Mouse (Mus musculus): ENCODE data around the gene Map3k5. TPM values are rescaled to one million over a fixed set of nuclear protein-coding genes. Genes with fewer than 3 reads are reported as not detected.
"Not testable (repeated sequence)": the region's sequence is repeated elsewhere in the genome, so short reads cannot be mapped to it uniquely, and the experiment has no call there.

Map3k5 gene
- polyA plus RNA-seq, 1 experiment from 2014 or later: 1.9 TPM

GRCm38 (mm10) chr10:19968445-19968844 is 34.2 kb downstream of the Map3k5 start:
- H3K36me3 ChIP-seq (ENCODE audit: control insufficient read depth, insufficient read depth, low read length): no peaks in the 10 kb centered on the region
- 87% methylated on average over 8 of the region's 8 CpGs for WGBS
- H3K4me2 ChIP-seq (ENCODE audit: low read depth, low read length): no peak overlapping the region
- H3K9ac ChIP-seq (replicated peaks; ENCODE audit: low read depth, low read length): no peak overlapping the region
- H3K27me3 ChIP-seq (ENCODE audit: control insufficient read depth, insufficient read depth, low read length): no peaks in the 10 kb centered on the region
- H3K4me1 ChIP-seq (ENCODE audit: control insufficient read depth, insufficient read depth, low read length): no peaks in the 10 kb centered on the region
- ATAC-seq (ENCODE audit: low read depth): no peak
- no peaks in the 10 kb centered on the region for H3K9me3 ChIP-seq (ENCODE audit: control insufficient read depth, low read length)
- no peak overlapping the region for H3K4me3 ChIP-seq (ENCODE audit: low read depth, low read length)
- no peak overlapping the region for H3K27ac ChIP-seq (ENCODE audit: low read depth, low read length)

GRCm38 (mm10) chr10:19969831-19970460 is 35.7 kb downstream of the Map3k5 start:
- Histone ChIP-seq H3K4me3 (ENCODE audit: low read depth, low read length) (no peak overlapping the region), H3K4me2 (ENCODE audit: low read depth, low read length) (no peak overlapping the region), H3K9ac (replicated peaks; ENCODE audit: low read depth, low read length) (no peak overlapping the region), H3K27me3 (ENCODE audit: control insufficient read depth, insufficient read depth, low read length) (no peaks in the 10 kb centered on the region), H3K27ac (ENCODE audit: low read depth, low read length) (no peak overlapping the region), H3K4me1 (ENCODE audit: control insufficient read depth, insufficient read depth, low read length) (no peaks in the 10 kb centered on the region), H3K9me3 (ENCODE audit: control insufficient read depth, low read length) (no peaks in the 10 kb centered on the region), H3K36me3 (ENCODE audit: control insufficient read depth, insufficient read depth, low read length) (no peaks in the 10 kb centered on the region)
- ATAC-seq (ENCODE audit: low read depth): no peak
- 81% methylated on average over 14 of the region's 14 CpGs for WGBS

GRCm38 (mm10) chr10:19971491-19971890 is 37.2 kb downstream of the Map3k5 start:
- H3K9me3 ChIP-seq (ENCODE audit: control insufficient read depth, low read length); H3K36me3 ChIP-seq (ENCODE audit: control insufficient read depth, insufficient read depth, low read length); H3K4me2 ChIP-seq (ENCODE audit: low read depth, low read length); H3K9ac ChIP-seq (replicated peaks; ENCODE audit: low read depth, low read length); ATAC-seq (ENCODE audit: low read depth); H3K27me3 ChIP-seq (ENCODE audit: control insufficient read depth, insufficient read depth, low read length); H3K27ac ChIP-seq (ENCODE audit: low read depth, low read length); H3K4me1 ChIP-seq (ENCODE audit: control insufficient read depth, insufficient read depth, low read length); H3K4me3 ChIP-seq (ENCODE audit: low read depth, low read length): not testable (repeated sequence)
- WGBS: 82% methylated on average over 6 of the region's 7 CpGs

GRCm38 (mm10) chr10:19973321-19974108 is 39.2 kb downstream of the Map3k5 start:
- Histone ChIP-seq H3K9ac (replicated peaks; ENCODE audit: low read depth, low read length) (no peak overlapping the region), H3K4me2 (ENCODE audit: low read depth, low read length) (no peak overlapping the region), H3K4me3 (ENCODE audit: low read depth, low read length) (no peak overlapping the region), H3K36me3 (ENCODE audit: control insufficient read depth, insufficient read depth, low read length) (no peaks in the 10 kb centered on the region), H3K27ac (ENCODE audit: low read depth, low read length) (no peak overlapping the region), H3K27me3 (ENCODE audit: control insufficient read depth, insufficient read depth, low read length) (no peaks in the 10 kb centered on the region), H3K4me1 (ENCODE audit: control insufficient read depth, insufficient read depth, low read length) (no peaks in the 10 kb centered on the region), H3K9me3 (ENCODE audit: control insufficient read depth, low read length) (no peaks in the 10 kb centered on the region)
- WGBS: 90% methylated on average over 12 of the region's 12 CpGs
- no peak for ATAC-seq (ENCODE audit: low read depth)

- Histone ChIP-seq H3K4me2 (ENCODE audit: low read depth, low read length) (no peak overlapping the region), H3K9me3 (ENCODE audit: control insufficient read depth, low read length) (no peaks in the 10 kb centered on the region), H3K27ac (ENCODE audit: low read depth, low read length) (no peak overlapping the region), H3K36me3 (ENCODE audit: control insufficient read depth, insufficient read depth, low read length) (no peaks in the 10 kb centered on the region), H3K9ac (replicated peaks; ENCODE audit: low read depth, low read length) (no peak overlapping the region), H3K4me1 (ENCODE audit: control insufficient read depth, insufficient read depth, low read length) (no peaks in the 10 kb centered on the region), H3K27me3 (ENCODE audit: control insufficient read depth, insufficient read depth, low read length) (no peaks in the 10 kb centered on the region), H3K4me3 (ENCODE audit: low read depth, low read length) (no peak overlapping the region)
- whole genome bisulfite sequencing: 82% methylated on average over 3 of the region's 3 CpGs
- no peak for ATAC-seq (ENCODE audit: low read depth)
Observed at GRCm38 (mm10) chr10:19977557-19977956, 43.3 kb downstream of the Map3k5 start.

- H3K27me3 ChIP-seq (ENCODE audit: control insufficient read depth, insufficient read depth, low read length): no peaks in the 10 kb centered on the region
- H3K36me3 ChIP-seq (ENCODE audit: control insufficient read depth, insufficient read depth, low read length): no peaks in the 10 kb centered on the region
- H3K4me1 ChIP-seq (ENCODE audit: control insufficient read depth, insufficient read depth, low read length): no peaks in the 10 kb centered on the region
- 95% methylated on average over 5 of the region's 5 CpGs for WGBS
- ATAC-seq (ENCODE audit: low read depth): no peak
- no peak overlapping the region for H3K4me2 ChIP-seq (ENCODE audit: low read depth, low read length)
- no peak overlapping the region for H3K9ac ChIP-seq (replicated peaks; ENCODE audit: low read depth, low read length)
- H3K27ac ChIP-seq (ENCODE audit: low read depth, low read length): no peak overlapping the region
- no peak overlapping the region for H3K4me3 ChIP-seq (ENCODE audit: low read depth, low read length)
- no peaks in the 10 kb centered on the region for H3K9me3 ChIP-seq (ENCODE audit: control insufficient read depth, low read length)
Observed at GRCm38 (mm10) chr10:19978662-19979199, 44.5 kb downstream of the Map3k5 start.

GRCm38 (mm10) chr10:19987736-19988135 is 53.5 kb downstream of the Map3k5 start:
- no peaks in the 10 kb centered on the region for H3K27me3 ChIP-seq (ENCODE audit: control insufficient read depth, insufficient read depth, low read length)
- no peaks in the 10 kb centered on the region for H3K4me1 ChIP-seq (ENCODE audit: control insufficient read depth, insufficient read depth, low read length)
- no peak overlapping the region for H3K4me2 ChIP-seq (ENCODE audit: low read depth, low read length)
- no peak overlapping the region for H3K4me3 ChIP-seq (ENCODE audit: low read depth, low read length)
- ATAC-seq (ENCODE audit: low read depth): no peak
- no peaks in the 10 kb centered on the region for H3K36me3 ChIP-seq (ENCODE audit: control insufficient read depth, insufficient read depth, low read length)
- WGBS: 58% methylated on average over 9 of the region's 9 CpGs
- H3K27ac ChIP-seq (ENCODE audit: low read depth, low read length): no peak overlapping the region
- no peak overlapping the region for H3K9ac ChIP-seq (replicated peaks; ENCODE audit: low read depth, low read length)
- H3K9me3 ChIP-seq (ENCODE audit: control insufficient read depth, low read length): no peaks in the 10 kb centered on the region

GRCm38 (mm10) chr10:19989986-19990385 is 55.7 kb downstream of the Map3k5 start:
- H3K4me3 ChIP-seq (ENCODE audit: low read depth, low read length): no peak overlapping the region
- H3K27me3 ChIP-seq (ENCODE audit: control insufficient read depth, insufficient read depth, low read length): no peaks in the 10 kb centered on the region
- H3K9ac ChIP-seq (replicated peaks; ENCODE audit: low read depth, low read length): no peak overlapping the region
- H3K9me3 ChIP-seq (ENCODE audit: control insufficient read depth, low read length): no peaks in the 10 kb centered on the region
- no peak overlapping the region for H3K4me2 ChIP-seq (ENCODE audit: low read depth, low read length)
- no peak overlapping the region for H3K27ac ChIP-seq (ENCODE audit: low read depth, low read length)
- no peaks in the 10 kb centered on the region for H3K4me1 ChIP-seq (ENCODE audit: control insufficient read depth, insufficient read depth, low read length)
- no peak for ATAC-seq (ENCODE audit: low read depth)
- no peaks in the 10 kb centered on the region for H3K36me3 ChIP-seq (ENCODE audit: control insufficient read depth, insufficient read depth, low read length)
- 96% methylated on average over 6 of the region's 6 CpGs for WGBS

GRCm38 (mm10) chr10:19990638-19991037 is 56.4 kb downstream of the Map3k5 start:
- Histone ChIP-seq H3K4me1 (ENCODE audit: control insufficient read depth, insufficient read depth, low read length) (no peaks in the 10 kb centered on the region), H3K4me2 (ENCODE audit: low read depth, low read length) (no peak overlapping the region), H3K4me3 (ENCODE audit: low read depth, low read length) (no peak overlapping the region), H3K27ac (ENCODE audit: low read depth, low read length) (no peak overlapping the region), H3K36me3 (ENCODE audit: control insufficient read depth, insufficient read depth, low read length) (no peaks in the 10 kb centered on the region), H3K27me3 (ENCODE audit: control insufficient read depth, insufficient read depth, low read length) (no peaks in the 10 kb centered on the region), H3K9me3 (ENCODE audit: control insufficient read depth, low read length) (no peaks in the 10 kb centered on the region), H3K9ac (replicated peaks; ENCODE audit: low read depth, low read length) (no peak overlapping the region)
- 70% methylated on average over 6 of the region's 6 CpGs for WGBS
- no peak for ATAC-seq (ENCODE audit: low read depth)
